Mouse (Mus musculus) urinary bladder, adult 2 months (tissue): Measurements from ENCODE around the gene Mast2. TPM values are rescaled to one million over a fixed set of nuclear protein-coding genes. Genes with fewer than 3 reads are reported as not detected.

ENCODE experiments used
- DNase-seq: peaks from one replicate; pipeline ENCODE4 v3.0.0; 2022; ENCODE audit warnings: low spot score
- polyA plus RNA-seq: library from polyadenylated mRNA; depleted of rRNA; stranded (reverse); fragments of >200 nt; gene quantifications from 2 replicates; pipeline ENCODE4 v1.2.3, GENCODE M21; 2012; rRNA removed

Mast2 gene
- polyA plus RNA-seq = 23.6 and 29.6 TPM in 2 replicates

DNA sequence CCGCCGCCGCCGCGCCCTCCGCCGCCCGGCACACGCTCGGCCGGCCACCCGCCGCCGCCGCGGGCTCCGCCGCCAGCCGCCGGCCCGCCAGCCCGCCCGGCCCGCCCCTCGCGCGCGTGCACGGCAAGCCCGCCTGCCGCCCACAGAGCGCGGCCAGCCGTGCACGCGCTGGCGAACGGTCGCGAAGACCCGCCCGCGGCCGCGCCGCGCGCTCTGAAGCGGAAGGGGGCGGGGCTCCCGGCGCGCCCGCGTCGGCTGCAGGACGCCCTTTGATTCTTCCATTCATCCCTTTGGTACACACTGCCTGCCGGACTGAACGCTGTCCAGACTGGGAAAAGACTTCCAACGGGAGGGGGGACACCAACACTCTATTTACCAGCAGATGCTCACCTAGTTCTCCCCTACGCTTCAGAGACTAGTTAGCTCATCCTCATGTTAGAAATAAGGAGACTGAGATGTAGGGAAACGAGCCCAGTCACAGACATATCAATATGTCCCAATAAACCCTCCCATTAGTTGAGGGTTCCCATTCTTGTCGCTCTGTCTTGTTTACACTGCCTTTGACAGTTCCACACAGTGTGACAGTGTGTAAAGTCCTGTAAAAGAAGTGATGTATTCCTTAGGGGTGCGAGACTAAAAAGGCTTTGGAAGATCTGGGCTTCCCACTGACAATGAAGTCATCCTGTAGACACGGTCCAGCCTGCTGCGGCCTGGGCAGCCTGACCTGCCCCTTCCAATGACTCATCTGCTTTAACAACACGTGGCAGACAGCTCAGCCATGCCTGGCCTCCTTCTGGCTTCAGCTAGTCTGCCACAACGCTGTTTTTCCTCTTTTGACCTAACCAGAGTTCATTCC is at the start of gene Mast2:
Gene Mast2 (minus strand): TSS at position 58 of the 856 bp plus-strand sequence.
- peak; percentile 27 for DNase-seq

DNA sequence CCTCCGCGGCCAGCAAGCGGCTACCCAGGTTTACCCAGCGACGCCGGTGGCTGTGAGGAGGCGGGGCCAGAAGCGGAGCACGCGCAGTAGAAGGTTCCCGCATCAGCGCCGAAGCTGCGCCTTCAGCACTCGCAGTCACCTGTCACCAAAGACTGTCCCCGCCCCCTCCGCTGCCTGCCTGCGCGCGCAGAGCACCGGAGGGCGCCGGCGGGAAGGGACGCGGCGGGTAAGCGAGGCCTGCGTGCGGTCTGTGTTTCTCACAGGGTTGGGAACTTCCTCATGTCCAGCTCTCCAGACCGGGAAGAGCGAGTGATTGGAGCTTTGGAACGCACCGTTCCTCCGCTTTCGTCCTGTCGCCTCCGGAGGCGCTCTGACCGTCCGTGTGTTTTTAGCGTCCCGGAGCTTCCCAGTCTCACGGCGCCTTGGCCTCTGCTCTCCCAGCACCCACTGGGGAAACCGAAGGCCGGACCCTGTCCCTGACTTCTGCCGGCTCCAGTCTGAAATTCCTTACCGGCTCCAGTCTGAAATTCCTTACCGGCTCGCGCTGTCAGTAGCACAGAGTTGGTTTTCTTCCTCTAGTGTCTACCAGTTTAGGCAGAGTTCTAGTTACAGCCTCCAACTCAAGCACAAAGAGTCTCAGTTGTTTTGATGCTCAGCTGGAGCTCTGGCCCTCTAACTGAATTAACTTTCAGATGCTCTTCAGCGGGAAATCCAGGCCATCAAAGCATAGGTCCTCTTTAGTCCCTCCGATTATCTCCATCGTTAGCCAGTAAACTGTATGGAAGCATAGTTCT is 43.6 kb upstream of the Mast2 start, which contains the start of gene Ipp:
Gene Ipp (plus strand): TSS at position 125 of the 794 bp plus-strand sequence.
- peak; percentile 86 for DNase-seq

DNA sequence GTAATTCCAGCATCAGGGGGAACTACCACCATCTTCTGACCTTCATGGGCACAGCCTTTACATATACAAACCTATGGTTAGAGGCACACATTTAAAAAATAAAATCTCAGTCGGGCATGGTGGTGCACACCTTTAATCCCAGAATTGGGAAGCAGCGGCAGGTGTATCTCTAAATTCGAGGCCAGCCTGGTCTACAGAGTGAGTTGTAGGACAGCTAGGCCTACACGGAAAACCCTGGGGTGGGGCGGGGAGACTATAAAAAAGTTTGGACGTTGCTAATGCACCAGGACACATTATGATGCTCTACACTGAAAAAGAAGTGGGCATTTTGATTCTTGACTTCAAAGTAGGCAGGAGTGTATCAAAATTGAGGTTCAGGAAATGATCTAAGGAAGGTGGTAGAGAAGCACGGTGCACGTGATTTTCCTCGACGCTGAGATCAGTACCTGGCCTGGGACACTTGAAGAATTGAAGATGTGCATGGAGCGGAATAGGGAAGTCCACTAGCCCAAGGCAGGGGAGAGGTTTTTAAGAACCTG is 43.0 kb upstream of the Mast2 start:
- DNase-seq = peak; percentile 16

DNA sequence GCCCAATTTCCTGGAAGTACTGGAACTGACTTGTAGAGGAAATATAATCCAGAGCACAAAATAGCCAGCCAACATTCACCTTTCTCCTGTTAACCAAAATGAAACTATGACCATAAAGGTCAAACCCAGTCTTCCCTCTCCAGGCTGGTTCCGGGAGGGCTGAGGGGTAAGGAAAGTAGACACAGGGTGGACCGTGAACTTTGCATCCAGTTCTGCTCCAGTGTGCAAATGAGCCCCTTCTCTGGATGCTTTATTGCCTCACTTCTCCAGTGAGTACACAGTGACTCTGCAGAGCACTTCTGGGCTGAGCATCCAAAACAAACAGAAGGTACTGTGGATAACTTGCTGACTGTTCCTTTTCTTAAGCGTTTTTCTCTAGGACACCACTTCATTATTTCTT is 36.0 kb upstream of the Mast2 start:
- DNase-seq = no peak

- no peak for DNase-seq
Measured at GRCm38 (mm10) chr4:116493646-116494045, 29.7 kb upstream of the Mast2 start.

DNA sequence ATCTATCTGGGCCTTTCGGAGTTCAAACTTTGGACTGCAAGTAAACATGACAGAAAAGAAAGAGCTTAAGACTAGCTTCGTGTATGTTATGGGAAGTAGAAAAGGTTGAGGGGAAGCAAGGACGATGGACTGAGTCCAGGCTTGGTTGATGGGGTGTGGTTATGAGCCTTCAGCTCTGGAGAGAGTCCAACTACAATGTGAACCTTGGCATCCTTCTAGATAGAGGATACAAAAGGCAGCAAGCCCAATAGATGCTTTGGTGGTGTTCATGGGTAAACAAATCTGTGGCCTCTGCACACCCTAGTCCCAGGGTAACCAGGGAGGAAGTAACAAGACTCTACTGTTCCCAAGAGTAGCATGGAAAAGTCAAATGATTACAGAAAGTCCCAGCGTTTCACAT is 28.5 kb upstream of the Mast2 start:
- no peak for DNase-seq

DNA sequence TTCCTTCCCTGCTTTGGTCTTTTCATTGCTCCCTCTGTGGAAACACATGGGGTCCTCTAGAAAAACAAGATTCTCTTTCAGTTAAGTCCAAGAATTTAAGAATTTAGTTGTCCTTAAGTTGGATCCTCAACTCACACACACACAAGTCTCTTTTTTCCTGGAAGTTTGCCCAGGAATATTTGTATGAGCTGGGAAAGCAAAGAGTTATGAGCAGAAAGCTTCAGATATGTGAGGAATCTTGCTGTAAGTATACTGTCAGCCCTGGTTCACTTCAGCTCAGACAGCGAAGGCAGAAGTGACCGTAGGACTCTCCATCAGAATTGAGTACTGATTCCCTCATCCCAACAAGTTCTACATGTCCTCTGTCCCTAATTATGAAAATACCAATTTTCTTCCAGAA is 27.9 kb upstream of the Mast2 start:
- no peak for DNase-seq

DNA sequence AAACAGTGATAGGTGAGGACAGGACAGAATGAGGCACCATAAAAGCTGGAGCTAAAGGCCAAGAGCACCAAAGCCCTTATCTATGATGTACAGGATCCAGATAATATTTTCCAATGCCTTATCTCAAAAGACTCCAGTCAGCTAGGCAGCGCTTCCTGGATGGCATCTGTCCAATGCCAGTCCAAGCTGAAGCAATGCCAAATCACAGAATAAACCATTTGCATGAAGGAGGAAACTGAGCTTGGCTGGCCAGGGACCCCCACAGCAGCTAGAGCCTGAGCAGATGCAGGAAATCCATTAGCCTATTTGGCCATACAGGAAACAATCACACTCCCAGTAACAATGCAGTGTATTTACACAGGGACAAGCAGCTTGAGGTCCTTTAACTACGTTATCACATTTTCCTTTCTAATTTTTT is 27.1 kb upstream of the Mast2 start:
- no peak for DNase-seq

GRCm38 (mm10) chr4:116483476-116483875 is 19.5 kb upstream of the Mast2 start:
- DNase-seq = no peak

DNA sequence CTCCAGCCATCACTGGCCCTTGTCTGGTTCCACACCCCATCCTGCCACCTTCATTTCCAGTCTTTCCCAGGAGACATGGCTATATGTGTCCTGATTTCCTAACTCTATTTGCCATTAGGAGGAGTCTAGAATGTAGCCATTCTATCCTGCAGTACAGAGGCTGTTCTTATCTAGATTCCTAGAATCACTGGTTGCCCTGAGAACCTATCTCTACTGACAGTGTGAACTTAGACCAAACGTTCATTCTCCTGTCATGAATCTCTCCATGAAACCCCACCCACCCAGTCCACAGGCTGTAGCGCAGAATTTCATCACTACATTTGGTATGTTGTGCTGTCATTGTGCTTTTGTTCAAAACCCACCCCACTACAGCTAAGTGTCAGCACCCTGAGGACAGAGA is 17.3 kb upstream of the Mast2 start:
- DNase-seq = no peak

- peak; percentile 71 for DNase-seq
Measured at GRCm38 (mm10) chr4:116463231-116464125, 505 bp downstream of the Mast2 start.

DNA sequence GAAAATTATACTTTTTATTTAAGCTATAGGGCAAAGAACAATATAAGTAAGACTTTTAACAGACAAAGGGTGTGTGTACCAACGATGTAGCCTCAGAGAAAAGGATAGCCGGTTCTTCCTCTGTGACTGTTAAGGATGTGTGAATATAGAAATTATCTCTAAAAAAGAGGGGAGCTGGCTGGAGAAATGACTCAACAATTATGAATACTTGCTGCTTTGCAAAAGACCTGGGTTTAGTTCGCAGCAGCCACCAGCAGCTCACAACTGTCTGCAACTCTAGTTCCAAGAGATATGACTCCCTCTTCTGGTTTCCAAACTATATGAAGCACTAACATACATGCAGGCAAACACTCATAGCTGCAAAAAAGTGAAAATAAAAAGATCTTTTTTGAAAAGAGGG is 2.0 kb downstream of the Mast2 start:
- DNase-seq = no peak

DNA sequence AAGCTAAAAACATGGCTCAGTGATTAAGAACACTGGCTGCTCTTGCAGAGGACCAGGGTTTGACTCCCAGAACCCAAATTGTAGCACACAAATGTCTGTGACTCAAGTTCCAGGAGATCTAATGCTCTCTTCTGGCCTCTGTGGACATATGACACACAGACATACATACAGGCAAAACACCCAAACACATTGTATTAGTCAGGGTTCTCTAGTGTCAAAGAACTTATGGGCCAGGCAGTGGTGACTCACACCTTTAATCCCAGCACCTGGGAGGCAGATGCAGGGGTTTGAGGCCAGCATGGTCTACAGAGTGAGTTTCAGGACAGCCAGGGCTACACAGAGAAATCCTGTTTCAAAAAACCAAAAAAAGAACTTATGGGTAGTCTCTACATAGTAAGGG is 12.4 kb downstream of the Mast2 start:
- no peak for DNase-seq

DNA sequence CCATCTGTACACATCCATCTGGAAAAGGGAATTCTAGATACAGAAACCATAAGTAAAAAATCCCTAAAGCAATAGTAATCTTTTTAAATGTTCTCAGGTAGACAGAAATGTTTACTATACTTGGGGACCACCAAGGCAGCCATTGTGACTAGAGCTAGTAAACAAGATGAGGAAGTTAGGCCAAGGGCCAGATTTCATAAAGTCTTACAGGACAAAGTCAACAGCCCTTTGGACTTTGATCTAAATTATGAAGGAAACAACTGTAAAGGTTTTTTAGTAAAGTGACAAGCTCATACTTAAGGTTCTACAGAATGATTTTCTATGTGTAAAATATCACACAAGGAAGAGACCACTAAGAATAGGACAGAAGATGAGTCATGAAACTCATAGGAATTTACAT is 14.0 kb downstream of the Mast2 start:
- DNase-seq = no peak

GRCm38 (mm10) chr4:116448673-116449072 is 15.3 kb downstream of the Mast2 start:
- peak; percentile 27 for DNase-seq

DNA sequence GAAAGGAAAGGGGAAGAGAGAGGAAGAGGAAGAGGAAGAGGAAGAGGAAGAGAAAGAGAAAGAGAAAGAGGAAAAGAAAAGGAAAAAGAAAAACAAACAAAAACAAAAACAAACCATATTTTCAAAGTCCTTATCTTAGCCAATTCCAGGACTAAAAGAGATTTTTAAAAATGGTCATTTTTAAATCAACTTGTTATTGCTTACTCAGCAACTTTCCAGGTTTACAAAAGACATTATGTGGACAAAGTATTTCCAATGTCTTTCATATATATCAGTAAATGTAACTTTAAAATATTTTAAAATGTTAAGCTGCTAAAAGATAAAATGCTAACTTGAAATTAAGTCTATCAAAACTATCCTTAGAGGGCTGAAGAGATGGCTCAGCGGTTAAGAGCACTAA is 24.6 kb downstream of the Mast2 start:
- DNase-seq = no peak

DNA sequence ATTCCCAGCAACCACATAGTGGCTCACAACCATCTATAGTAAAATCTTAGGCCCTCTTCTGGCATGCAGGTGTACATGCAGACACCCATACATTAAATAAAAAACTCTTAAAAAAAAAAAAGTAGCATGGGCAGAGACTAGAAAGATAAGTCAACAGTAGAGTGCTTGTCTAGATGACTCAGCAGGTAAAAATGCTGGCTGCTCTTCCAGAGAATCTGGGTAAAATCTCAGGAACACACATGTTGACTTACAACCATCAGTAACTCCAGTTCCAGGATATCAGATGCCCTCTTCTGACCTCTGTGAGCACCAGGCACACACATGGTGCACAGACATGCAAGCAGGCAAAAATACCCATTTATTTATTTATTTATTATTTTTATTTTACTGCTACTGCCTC is 25.4 kb downstream of the Mast2 start:
- DNase-seq = no peak

DNA sequence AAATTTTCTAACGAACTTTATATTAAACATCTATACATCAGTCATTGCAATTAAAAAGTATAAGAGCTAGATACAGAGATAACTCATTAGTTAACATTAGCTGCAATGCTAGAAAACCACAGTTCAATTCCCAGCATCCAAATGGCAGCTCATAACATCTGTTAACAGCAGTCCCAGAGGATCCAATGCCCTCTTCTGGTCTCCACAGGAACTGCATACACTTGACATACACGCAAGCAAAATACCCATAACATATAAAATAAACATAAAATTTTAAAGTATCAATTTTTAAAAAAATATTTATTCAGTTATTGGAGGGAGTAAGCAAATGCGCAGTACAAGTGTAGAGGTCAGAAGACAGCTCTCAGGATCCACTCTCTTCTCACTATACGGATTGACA is 28.4 kb downstream of the Mast2 start:
- DNase-seq = no peak

- no peak for DNase-seq
Measured at GRCm38 (mm10) chr4:116422186-116422585, 41.8 kb downstream of the Mast2 start.

DNA sequence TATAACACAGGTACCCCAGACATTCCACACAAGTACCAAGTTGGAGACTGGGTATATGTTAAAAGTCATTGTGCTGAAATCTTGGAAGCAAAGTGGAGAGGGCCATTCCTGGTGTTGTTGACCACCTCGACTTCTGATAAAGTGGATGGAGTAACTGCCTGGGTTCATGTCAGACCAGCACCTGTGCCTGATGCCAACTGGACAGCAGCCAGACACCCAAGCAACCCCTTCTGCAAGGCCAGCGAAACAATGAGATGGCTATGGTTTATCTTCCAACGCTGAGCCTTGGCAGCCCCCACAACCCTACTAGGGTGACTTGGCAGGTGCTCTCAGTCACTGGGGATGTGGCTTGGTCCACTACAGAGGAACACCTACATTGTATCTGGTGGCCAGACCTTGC is 42.8 kb downstream of the Mast2 start:
- DNase-seq = no peak

- no peak for DNase-seq
Measured at GRCm38 (mm10) chr4:116412993-116413392, 51.0 kb downstream of the Mast2 start.

DNA sequence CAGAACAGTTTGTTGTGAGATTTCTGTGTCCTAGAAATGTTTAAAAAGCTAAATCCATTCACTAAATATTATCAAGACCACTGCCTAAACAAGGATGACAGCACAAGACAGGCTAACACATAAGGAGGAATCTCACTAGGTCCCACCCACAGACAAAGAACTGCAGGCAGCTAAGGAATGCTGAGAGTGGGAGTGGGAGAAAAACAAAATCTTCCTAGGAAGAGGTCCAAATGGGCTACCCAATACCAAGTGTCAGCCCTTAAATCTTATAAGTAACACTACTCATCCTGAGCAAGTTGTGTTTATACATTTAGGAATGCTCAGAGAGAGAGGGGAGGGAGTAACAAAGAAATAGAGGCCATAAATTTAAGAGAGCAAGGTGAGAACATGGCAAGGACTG is 52.6 kb downstream of the Mast2 start:
- DNase-seq = no peak
